Mouse (Mus musculus): Measurements from ENCODE around the gene Gm17545.
A peak's percentile ranks its signal among the peaks of the same experiment; 100 is the strongest.

Gene Gm17545

GRCm38 (mm10) chr9:22447213-22447612 lies 6.9 kb upstream of the Gm17545 start:
- no peak for DNase-seq

DNA sequence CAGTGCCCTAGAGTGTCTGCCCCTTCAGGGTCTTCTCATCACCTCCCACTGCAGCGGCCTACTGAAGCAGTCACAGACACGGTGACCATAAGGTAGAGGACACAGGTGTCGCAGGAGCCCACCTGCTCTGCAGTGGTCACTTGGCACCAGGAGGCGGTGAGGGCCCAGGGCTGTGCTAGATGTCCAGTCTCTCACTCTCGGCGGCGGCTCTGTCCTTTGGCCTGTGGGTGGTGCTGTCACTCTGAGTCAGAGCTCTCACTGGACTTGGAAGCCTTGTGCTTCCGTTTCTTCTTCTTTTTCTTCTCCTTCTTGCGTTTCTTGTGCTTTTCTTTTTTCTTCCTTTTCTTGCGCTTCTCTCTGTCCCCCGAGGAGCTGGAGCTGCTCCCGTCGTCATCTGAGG lies 5.7 kb upstream of the Gm17545 start:
- DNase-seq = no peak

DNA sequence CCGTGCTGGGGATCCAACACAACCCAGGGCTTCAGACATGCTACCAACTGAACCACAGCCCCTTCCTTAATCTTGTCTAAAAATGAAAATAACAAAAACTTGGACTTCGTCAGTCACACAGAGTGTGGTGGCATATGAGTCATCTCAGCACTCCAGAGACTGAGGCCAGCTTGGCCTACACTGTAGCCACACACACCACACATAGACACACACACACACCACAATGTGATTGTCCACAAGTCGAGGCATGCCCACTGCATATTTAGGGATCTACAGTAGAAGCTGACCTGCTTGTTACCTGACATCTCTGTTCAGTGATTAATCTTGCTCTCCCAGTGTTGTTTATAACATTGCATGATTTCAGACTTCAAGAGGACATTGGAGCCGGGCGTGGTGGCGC lies 4.9 kb upstream of the Gm17545 start:
- no peak for DNase-seq

GRCm38 (mm10) chr9:22452697-22453096 lies 1.4 kb upstream of the Gm17545 start:
- DNase-seq = no peak

DNA sequence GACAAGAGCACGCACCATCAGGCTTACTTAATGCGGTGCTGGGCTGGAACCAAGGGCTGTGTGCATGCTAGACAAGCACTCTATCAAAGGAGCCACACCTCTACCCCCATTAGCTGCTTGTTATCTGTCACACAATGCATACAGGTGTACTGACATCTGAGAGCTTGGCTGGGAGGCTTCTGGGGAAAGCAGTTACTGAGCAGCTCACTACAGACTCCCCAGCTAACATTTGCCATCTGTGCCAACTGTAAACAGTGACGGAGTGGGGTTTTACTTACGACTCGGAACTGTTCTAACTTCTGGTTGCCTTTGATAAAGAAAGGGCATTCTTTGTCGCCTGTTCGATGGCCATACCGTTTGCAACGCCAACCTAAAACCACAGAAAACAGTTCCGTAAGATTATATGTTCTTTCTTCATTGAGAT lies 577 bp upstream of the Gm17545 start:
- DNase-seq = no peak

GRCm38 (mm10) chr9:22455041-22455440 lies 951 bp downstream of the Gm17545 start:
- DNase-seq = no peak

DNA sequence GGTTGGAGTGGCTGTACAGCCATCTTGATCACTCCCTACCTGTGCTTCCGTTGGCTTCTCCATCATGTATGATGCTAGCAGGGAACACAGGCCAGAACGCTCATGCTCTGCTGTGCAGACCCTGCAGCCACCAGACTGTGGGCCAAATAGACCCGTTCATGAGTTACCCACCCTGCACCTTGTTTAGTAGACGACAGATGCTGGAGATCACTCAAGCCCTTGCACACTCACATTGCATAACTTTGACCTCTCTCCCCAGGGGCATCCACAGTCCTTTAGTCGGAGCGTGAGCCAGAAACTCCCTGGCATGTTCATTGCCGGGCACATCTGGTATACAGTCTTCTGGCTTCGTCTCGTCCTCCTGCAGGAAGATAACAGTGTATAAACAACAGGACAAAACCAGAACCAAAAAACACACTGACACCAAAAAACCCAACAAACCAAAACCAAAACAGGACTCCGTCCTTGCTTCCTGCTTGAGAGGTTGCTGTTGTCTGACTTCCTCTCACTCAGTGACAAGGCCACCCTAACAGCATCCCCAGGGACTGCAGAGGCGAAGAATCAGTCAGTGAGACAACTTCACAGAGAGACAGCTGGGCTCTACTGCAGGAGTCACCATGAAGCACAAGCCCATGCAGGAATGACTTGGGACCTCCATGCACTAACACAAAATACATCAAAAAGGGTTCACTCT lies 3.2 kb downstream of the Gm17545 start:
- no peak for DNase-seq

GRCm38 (mm10) chr9:22461946-22462345 lies 7.9 kb downstream of the Gm17545 start:
- no peak for DNase-seq

GRCm38 (mm10) chr9:22466212-22466611 lies 12.1 kb downstream of the Gm17545 start:
- no peak for DNase-seq

GRCm38 (mm10) chr9:22467371-22468169 lies 13.5 kb downstream of the Gm17545 start:
- peak; percentile 57 for DNase-seq

- DNase-seq = peak; percentile 90
These were observed 14.2 kb downstream of the Gm17545 start for GRCm38 (mm10) chr9:22468170-22468898.

GRCm38 (mm10) chr9:22468899-22469259 lies 14.8 kb downstream of the Gm17545 start:
- DNase-seq = no peak

DNA sequence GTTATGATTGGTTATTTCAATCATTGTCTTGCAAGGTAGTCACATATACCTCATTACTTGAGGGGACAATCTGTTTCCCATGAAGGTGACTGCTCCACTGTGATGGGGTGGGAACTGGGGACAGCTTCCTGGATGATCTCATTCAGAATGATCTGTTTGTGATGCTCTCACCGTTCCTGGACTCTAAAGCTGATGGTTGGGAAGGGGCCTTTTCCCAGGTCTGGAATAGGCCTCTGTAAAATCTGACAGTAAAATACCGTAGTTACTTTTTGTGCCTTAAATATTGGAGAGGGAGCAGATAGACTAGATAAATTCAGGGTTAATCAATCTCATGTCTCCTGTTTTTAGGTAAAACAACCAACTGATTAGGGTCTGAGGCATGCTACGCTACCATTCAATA lies 15.6 kb downstream of the Gm17545 start, which contains the start of gene Rp9:
TSS of gene Rp9 (minus strand) at position 101 of the 400 bp plus-strand sequence.
- DNase-seq = no peak

GRCm38 (mm10) chr9:22475424-22475868 lies 21.4 kb downstream of the Gm17545 start, which contains the start of gene Bbs9:
Bbs9 (plus strand) TSS chr9:22475715.
- DNase-seq = peak; percentile 95

DNA sequence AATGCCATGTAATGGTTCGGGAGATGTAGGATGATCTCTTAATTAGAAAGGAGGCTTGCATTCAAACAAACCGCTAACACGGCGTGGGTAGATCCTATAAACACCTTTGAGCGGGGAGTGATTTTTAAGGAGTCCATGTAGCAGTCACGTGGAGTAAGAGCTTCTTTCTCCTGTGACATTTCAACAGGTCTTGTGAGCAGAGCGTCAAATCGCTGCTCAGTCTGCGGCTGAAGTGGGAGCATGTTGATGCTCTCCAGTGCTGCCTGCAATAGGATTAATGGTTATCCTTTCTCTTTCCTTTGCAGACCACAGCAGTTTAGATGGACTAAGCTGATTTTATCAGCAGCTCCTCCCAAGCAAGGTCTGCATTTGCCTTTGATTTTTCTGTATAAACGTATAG lies 22.2 kb downstream of the Gm17545 start:
- DNase-seq = peak; percentile 24

- no peak for DNase-seq
These were observed 24.9 kb downstream of the Gm17545 start for GRCm38 (mm10) chr9:22478946-22479345.

GRCm38 (mm10) chr9:22483866-22484561 lies 29.9 kb downstream of the Gm17545 start:
- DNase-seq = no peak

- DNase-seq = no peak
These were observed 30.6 kb downstream of the Gm17545 start for GRCm38 (mm10) chr9:22484562-22485308.

DNA sequence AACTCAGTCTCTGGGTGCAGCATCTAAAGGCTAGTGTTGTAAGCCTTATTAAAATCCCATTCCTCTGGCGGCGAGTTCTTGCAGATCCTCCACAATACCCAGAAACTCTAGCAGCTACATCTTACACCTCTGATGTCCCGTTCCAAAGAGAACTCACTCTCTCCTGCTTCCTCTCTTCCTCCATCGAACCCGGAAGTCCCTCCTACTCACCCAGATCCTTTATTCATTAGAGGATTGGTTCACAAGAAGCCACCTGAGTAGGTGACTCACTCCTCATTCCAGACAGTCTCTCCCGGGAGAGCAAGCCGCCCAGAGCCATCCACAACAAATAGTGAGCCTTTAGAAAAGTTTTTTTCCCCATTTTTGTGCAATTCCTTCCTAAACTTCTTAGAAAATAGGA lies 32.1 kb downstream of the Gm17545 start:
- DNase-seq = no peak

DNA sequence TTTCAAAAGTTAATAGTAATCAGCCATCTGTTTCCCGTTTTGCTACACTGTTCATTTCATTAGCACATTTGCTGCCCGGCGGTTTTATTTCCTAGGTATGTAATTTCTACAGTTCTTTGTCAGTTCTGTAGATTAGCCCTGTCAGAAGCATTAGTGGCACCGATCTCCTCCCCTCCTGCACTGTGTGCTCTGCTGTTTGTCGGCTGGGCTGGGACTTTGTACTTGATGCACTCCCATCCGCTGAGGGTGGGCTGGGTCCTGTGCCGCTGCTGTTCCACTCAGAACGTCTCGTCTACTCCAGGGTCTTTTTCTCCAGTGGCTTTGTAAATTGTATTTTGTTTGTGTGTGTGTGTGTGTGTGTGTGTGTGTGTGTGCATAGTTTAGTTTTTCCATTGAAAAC lies 34.9 kb downstream of the Gm17545 start:
- no peak for DNase-seq

DNA sequence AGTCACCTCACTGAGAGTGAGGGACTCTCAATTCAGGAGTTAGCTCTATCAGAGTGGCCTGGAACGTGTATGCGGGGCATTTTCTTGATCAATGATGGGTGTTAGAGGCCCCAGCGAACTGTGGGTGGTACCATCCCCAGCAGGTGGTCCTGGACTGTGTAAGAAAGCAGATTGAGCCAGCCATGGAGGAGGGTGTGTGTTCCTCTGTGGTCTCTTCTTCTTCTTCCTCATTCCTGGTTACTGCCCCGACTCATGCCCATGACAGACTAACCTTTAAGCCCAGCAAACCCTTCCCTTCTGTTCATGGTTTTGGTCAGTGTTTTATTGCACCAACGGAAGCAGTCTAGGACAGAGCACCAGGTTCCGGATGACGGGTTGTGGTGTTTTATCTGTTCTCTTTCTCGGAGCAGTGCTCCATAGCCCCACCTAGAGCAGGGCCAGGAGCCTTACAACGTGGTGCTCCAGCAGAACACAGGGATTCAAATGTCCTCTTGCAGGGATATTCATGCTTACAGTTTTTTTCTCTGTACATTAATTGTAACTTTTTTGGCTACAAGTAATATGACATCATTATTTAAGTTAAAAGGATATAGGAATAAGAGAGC lies 40.2 kb downstream of the Gm17545 start:
- DNase-seq = no peak

GRCm38 (mm10) chr9:22495133-22495532 lies 41.0 kb downstream of the Gm17545 start:
- no peak for DNase-seq
